Mouse (Mus musculus): Measurements from ENCODE around the gene Pfdn6. TPM values are rescaled to one million over a fixed set of nuclear protein-coding genes. Genes with fewer than 3 reads are reported as not detected.
"Not testable (repeated sequence)": the region's sequence is repeated elsewhere in the genome, so short reads cannot be mapped to it uniquely, and the experiment has no call there.

The Pfdn6 gene
- polyA plus RNA-seq (2014; fragmentation: Nextera tagmentation; extraction: Ambion mirVana), result 142 and 145 TPM in 2 replicates

DNA sequence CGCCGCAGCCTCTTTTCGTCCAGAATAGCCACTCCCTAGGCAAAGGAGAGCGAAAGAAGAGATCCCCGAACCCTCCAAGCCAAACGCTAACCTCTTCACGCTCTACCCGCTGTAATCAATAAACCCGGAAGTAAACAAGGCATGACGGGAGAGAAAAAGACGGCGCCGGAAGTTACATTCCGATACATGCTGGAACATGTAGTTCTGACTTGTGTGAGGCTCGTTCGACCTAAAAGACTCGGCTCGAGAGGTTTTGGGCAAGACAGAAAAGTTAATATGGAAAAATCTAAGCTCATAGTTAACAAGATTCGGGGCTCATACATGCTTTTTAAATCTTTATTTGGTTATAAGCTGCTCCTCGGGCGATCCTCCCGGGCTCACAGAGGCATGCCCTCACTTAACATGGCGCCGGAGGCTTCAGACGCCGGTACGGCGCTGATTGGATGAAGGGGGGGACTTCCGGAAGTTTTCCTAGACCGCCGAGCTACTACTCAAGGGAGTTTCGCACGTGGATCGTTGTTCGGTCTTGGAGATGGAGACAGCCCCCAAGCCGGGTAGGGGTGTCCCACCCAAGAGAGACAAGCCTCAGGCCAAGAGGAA is at the start of gene Pfdn6, which contains the start of gene Wdr46:
TSS of gene Pfdn6 (minus strand) at position 138 of the 600 bp plus-strand sequence.
TSS of gene Wdr46 (plus strand) at position 455 of the 600 bp plus-strand sequence.
- H3K27ac ChIP-seq (ENCODE audit: low read depth), result no peak within 1 kb of the TSS
- peak within 1 kb of the TSS; percentile 62 for H3K9ac ChIP-seq
- peak within 1 kb of the TSS; percentile 83 for H3K4me3 ChIP-seq (ENCODE audit: low read depth, low read length)
- no peaks in the 10 kb centered on the region for H3K27me3 ChIP-seq (ENCODE audit: insufficient read depth, low read length)
- H3K4me1 ChIP-seq (ENCODE audit: insufficient read depth), result no peaks in the 10 kb centered on the region
- TF ChIP-seq CTCF (IDR thresholded peaks at IDR 0.05; ENCODE audit: low read depth), result no peak
- H3K36me3 ChIP-seq (ENCODE audit: insufficient read depth), result peaks cover 56% of the 10 kb centered on the region
- H3K4me2 ChIP-seq, result peak within 1 kb of the TSS; percentile 95
- no peaks in the 10 kb centered on the region for H3K9me3 ChIP-seq (ENCODE audit: low read depth, low read length)
- ATAC-seq (ENCODE audit: insufficient read depth), result peak; percentile 91
- DNase-seq, result peak; percentile 95
- WGBS, result under 1% methylated on average over 36 of the region's 36 CpGs

DNA sequence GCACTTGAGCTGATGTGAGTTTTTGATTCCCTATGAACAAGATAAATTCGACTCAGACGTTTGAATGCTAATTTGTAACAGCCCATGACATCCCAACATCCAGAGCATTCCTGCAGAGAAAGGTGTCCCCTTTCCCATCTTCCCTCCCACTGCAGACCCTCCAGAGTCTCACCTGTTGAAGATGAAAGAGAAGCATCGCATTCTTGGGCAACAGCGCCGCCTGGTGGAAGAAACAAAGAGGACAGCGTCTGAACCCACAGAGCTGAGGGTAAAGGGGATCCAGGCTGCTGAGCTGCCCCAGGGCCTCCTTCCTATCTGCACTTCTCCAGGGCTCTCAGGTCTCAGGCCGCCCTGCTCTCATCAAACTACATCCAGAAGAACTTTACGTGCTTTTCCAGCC is 42.0 kb upstream of the Pfdn6 start:
- ATAC-seq (ENCODE audit: insufficient read depth); H3K36me3 ChIP-seq (ENCODE audit: insufficient read depth); H3K4me1 ChIP-seq (ENCODE audit: insufficient read depth); H3K27ac ChIP-seq (ENCODE audit: low read depth); H3K9ac ChIP-seq; H3K9me3 ChIP-seq (ENCODE audit: low read depth, low read length): not testable (repeated sequence)
- Histone ChIP-seq H3K4me2 (peak overlapping the region; percentile 64), H3K27me3 (ENCODE audit: insufficient read depth, low read length) (peaks cover 35% of the 10 kb centered on the region), H3K4me3 (ENCODE audit: low read depth, low read length) (0 out of 2 replicates have a peak overlapping the region, but pooled peaks have one; percentile 44)
- DNase-seq, result peak; percentile 67
- 6% methylated on average over 8 of the region's 8 CpGs for WGBS
- peak; percentile 89 for TF ChIP-seq CTCF (IDR thresholded peaks at IDR 0.05; ENCODE audit: low read depth)

GRCm38 (mm10) chr17:33981192-33981909 is 41.2 kb upstream of the Pfdn6 start:
- Histone ChIP-seq H3K27ac (ENCODE audit: low read depth) (peak overlapping the region; percentile 79; the same call in 1 of the 2 replicates), H3K4me2 (peak overlapping the region; percentile 64), H3K27me3 (ENCODE audit: insufficient read depth, low read length) (peaks cover 42% of the 10 kb centered on the region), H3K4me3 (ENCODE audit: low read depth, low read length) (peak overlapping the region; percentile 44), H3K9ac (peak overlapping the region; percentile 52)
- not testable (repeated sequence) for H3K9me3 ChIP-seq (ENCODE audit: low read depth, low read length); H3K4me1 ChIP-seq (ENCODE audit: insufficient read depth); H3K36me3 ChIP-seq (ENCODE audit: insufficient read depth)
- TF ChIP-seq CTCF (IDR thresholded peaks at IDR 0.05; ENCODE audit: low read depth), result peak; percentile 55
- DNase-seq, result peak; percentile 98
- under 1% methylated on average over 27 of the region's 27 CpGs for WGBS
- peak; percentile 92 for ATAC-seq (ENCODE audit: insufficient read depth)

- 0 out of 2 replicates have a peak, but pooled peaks have one; percentile 7 for TF ChIP-seq CTCF (IDR thresholded peaks at IDR 0.05; ENCODE audit: low read depth)
- peak; percentile 4; the same call in 1 of the 2 replicates for ATAC-seq (ENCODE audit: insufficient read depth)
- WGBS, result 70% methylated on average over 19 of the region's 19 CpGs
- H3K9ac ChIP-seq, result no peak overlapping the region
- peaks cover 5% of the 10 kb centered on the region; the same call in 1 of the 2 replicates for H3K4me1 ChIP-seq (ENCODE audit: insufficient read depth)
- no peak for DNase-seq
- H3K36me3 ChIP-seq (ENCODE audit: insufficient read depth), result no peaks in the 10 kb centered on the region
- peak overlapping the region; percentile 64 for H3K4me2 ChIP-seq
- peak overlapping the region; percentile 18; the same call in 1 of the 2 replicates for H3K27ac ChIP-seq (ENCODE audit: low read depth)
- H3K9me3 ChIP-seq (ENCODE audit: low read depth, low read length), result no peaks in the 10 kb centered on the region
- peaks cover 42% of the 10 kb centered on the region for H3K27me3 ChIP-seq (ENCODE audit: insufficient read depth, low read length)
- 0 out of 2 replicates have a peak overlapping the region, but pooled peaks have one; percentile 44 for H3K4me3 ChIP-seq (ENCODE audit: low read depth, low read length)
Measured at GRCm38 (mm10) chr17:33980181-33981035, 40.3 kb upstream of the Pfdn6 start.

GRCm38 (mm10) chr17:33979512-33980050 is 39.4 kb upstream of the Pfdn6 start:
- DNase-seq (peak; percentile 32), ATAC-seq (ENCODE audit: insufficient read depth) (no peak)
- Histone ChIP-seq H3K4me3 (ENCODE audit: low read depth, low read length) (no peak overlapping the region), H3K36me3 (ENCODE audit: insufficient read depth) (no peaks in the 10 kb centered on the region), H3K27me3 (ENCODE audit: insufficient read depth, low read length) (peaks cover 42% of the 10 kb centered on the region), H3K4me2 (no peak overlapping the region), H3K4me1 (ENCODE audit: insufficient read depth) (peaks cover 5% of the 10 kb centered on the region; the same call in 1 of the 2 replicates), H3K9ac (no peak overlapping the region), H3K27ac (ENCODE audit: low read depth) (no peak overlapping the region), H3K9me3 (ENCODE audit: low read depth, low read length) (no peaks in the 10 kb centered on the region)
- 37% methylated on average over 6 of the region's 6 CpGs for WGBS
- TF ChIP-seq CTCF (IDR thresholded peaks at IDR 0.05; ENCODE audit: low read depth), result no peak

GRCm38 (mm10) chr17:33978631-33979031 is 38.5 kb upstream of the Pfdn6 start:
- no peaks in the 10 kb centered on the region for H3K36me3 ChIP-seq (ENCODE audit: insufficient read depth)
- WGBS, result under 1% methylated on average over 17 of the region's 17 CpGs

More at GRCm38 (mm10) chr17:33978631-33979031, 38.5 kb upstream of the Pfdn6 start:
- ATAC-seq (ENCODE audit: insufficient read depth) (peak; percentile 13; the same call in 1 of the 2 replicates), DNase-seq (peak; percentile 60)
- Histone ChIP-seq H3K9ac (no peak overlapping the region), H3K27me3 (ENCODE audit: insufficient read depth, low read length) (peaks cover 42% of the 10 kb centered on the region), H3K4me1 (ENCODE audit: insufficient read depth) (peaks cover 5% of the 10 kb centered on the region; the same call in 1 of the 2 replicates), H3K27ac (ENCODE audit: low read depth) (no peak overlapping the region), H3K4me2 (peak overlapping the region; percentile 59), H3K4me3 (ENCODE audit: low read depth, low read length) (peak overlapping the region; percentile 32), H3K9me3 (ENCODE audit: low read depth, low read length) (no peaks in the 10 kb centered on the region)
- TF ChIP-seq CTCF (IDR thresholded peaks at IDR 0.05; ENCODE audit: low read depth), result no peak

Data from lung, embryonic 14.5 days (tissue).